Mouse (Mus musculus): ENCODE results near the gene Apba1.
A peak's percentile ranks its signal among the peaks of the same experiment; 100 is the strongest.

Gene Apba1

DNA sequence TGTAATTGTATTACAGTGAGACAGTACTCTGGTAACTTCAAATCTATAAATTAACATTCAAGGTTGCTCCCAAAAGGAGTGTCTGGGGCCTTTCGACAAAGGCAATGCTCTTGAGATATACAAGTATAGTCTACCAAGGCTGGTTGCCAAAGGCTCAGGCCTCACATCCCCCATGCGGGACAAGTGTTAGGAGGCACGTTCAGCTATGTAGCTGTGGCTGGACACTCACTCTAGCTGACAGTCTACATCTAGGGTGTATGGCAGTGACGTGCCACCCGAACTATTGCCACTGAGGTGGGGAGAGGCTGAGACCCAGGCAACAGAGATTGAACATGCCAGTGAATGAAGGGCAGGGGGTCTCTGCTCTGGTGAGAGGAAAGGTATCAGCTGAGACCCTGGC lies 127.5 kb downstream of the Apba1 start:
- no peak for DNase-seq

DNA sequence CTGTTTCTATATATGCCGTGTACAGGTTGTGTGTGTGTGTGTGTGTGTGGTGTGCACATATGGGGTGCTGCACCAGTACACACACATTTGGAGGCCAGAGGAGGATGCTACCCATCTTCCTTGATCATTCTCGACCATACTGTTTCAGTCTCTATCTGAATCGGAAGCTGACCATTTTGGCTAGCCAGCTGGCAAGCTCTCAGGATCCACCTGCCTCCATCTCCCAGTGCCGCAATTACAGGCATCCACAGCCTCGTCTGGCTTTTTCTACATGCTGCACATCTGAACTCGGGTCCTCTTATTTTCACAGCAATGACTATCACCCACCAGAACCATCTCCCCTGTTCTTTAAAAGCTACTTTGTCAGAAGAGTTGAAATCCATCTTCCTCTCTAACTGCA lies 132.7 kb downstream of the Apba1 start:
- peak; percentile 63 for DNase-seq

DNA sequence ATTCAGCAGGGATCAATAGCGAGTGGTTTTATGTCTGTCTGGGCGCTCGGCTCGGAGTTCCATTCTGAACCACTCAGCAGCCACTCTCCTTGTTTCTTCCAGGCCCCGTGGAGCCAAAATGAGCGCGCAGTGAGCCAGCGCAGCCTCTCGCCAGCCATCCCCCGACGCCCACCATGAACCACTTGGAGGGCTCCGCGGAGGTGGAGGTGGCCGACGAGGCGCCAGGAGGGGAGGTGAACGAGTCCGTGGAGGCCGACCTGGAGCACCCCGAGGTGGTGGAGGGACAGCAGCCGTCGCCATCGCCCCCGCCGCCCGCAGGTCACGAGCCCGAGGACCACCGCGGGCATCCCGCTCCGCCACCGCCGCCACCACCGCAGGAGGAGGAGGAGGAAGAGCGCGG lies 133.9 kb downstream of the Apba1 start:
- DNase-seq, result no peak

DNA sequence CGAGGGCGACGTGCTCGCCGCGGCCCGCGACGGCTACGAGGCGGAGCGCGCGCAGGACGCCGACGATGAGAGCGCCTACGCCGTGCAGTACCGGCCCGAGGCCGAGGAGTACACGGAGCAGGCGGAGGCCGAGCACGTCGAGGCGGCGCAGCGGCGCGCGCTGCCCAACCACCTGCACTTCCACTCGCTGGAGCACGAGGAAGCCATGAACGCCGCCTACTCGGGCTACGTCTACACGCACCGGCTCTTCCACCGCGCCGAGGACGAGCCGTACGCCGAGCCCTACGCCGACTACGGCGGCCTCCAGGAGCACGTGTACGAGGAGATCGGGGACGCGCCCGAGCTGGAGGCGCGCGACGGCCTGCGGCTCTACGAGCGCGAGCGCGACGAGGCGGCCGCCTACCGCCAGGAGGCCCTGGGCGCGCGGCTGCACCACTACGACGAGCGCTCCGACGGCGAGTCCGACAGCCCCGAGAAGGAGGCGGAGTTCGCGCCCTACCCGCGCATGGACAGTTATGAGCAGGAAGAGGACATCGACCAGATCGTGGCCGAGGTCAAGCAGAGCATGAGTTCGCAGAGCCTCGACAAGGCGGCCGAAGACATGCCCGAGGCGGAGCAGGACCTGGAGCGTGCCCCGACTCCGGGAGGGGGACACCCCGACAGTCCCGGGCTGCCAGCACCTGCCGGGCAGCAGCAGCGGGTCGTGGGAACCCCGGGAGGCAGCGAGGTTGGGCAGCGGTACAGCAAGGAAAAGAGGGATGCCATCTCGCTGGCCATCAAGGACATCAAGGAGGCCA lies 134.6 kb downstream of the Apba1 start:
- DNase-seq, result no peak

DNA sequence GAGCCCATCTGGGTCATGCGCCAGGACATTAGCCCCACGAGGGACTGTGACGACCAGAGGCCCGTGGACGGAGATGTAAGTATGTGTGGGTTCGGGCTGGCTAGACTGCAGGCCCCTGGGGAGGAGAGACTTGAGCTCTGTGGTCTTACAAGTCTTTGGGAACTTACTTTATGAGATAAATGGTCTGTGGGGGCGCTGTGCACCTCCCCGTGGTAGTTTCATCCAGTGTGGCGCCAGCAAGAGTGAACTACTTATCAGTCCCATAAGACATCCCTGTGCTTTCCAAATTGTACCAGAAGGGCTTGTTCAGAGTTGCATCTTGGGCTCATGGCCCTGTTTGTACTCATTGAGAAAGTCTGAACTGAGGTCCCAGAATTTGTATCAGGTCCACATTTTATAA lies 135.3 kb downstream of the Apba1 start:
- DNase-seq, result no peak

DNA sequence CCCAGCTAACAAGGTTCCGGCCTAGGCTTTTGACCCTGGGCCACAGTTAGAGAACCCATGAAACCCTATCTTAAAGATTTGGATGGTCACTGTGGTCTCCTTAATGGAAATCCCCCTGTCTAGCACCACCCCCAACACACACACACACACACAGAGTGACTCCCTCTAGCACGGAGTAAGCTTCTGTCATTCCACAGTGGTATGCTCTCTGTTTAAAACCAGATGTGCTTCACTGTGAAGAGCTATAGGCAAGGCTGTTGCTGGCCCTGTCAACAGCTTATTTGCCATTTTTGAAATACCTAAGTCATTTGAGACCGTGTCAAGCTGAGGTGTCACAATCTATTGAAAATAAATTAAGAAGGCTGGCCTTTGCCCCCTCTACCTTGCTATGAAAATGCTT lies 136.1 kb downstream of the Apba1 start:
- no peak for DNase-seq

DNA sequence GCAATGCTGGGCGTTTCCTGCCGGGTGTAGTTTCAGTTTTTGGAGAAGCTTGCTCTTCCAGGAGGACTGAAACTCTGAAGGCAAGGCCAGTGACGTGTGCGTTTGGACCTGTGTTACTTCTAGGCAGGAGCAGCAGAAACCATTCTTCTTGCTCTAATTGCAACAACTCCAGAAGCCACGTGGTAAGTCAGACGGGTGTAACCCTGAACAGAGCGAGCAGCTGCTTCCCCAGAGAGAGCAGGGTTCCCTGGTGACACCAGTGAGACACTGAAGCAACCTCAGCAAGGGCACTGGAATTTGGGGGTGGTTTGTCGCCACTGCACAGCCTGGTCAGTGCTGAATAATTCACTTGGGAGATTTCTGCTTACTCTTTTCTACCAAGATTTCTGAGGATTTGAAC lies 138.2 kb downstream of the Apba1 start:
- no peak for DNase-seq

DNA sequence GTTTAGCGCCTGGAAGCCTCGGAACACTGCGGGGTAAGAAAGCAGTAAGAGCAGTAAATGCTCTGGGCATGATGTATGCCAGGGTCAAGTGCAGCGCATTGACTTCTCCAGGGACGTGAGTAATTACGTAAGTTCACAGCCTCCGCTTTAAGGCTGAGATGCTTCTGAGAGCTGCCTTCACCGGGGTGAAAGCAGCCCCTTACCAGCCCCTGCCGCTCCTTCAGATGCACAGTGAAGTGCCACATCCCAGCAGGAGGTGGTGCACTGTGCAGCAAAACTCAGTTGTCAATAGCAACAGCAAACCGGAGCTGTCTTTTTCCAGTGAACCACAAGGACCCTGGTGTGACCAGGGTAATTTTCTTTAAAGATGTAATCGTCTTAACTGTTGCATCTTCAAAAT lies 139.8 kb downstream of the Apba1 start:
- DNase-seq, result no peak

DNA sequence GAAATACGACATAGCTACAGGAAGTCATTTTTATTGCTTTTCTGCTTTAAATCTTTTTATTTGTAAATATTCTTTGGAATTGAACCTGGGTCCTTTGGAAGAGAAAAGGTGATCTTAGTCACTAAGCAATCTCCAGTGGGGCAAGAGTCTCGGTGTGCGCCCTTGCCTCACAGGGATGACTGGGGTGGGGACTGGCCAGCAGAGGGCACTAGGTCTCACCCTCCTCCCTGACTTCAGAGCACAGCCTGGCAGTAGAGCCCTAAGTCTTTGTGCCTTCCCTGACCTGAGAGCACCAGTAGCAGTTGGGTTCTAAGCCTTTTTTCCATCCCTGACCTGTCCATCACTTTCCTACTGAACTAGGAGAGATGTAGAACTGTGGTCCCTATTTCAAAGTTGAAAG lies 142.5 kb downstream of the Apba1 start:
- no peak for DNase-seq

DNA sequence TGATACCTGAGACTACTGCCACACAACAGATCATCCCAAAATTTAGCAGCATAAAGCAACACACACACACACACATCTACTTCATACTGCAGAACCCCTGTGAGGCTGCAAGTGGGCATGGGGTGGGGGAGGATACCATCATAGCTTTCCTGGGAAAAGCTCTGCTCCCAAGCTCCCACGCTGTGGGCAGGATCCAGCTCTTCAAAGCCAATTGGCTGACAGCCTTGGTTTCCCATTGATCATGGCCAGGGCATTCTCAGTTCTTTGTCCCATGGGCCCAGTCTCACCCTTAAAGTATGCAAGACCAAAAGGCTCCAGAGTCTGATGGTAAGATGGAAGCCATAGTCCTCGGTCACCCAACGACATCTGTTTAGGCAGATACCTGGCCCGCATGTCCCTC lies 143.1 kb downstream of the Apba1 start:
- no peak for DNase-seq

DNA sequence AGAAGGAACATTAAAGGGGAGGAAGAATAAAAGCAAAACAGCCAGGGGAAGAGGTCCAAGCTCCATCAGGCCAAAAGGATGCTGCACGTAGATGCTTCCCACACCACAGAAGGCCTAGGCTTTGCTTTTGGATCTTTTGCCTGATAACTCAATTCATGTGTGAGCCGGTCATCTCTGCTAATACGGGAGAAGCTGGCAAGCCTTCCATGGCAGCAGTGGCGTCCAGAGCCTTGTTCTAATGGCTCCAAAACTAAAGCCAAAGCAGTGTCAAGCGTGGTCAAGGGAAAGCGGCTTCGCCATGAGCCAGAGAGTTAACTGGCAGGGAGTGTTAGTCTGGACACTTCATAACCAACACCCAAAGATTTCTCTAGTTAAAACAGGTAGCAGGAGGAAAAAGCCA lies 144.4 kb downstream of the Apba1 start:
- DNase-seq, result no peak

DNA sequence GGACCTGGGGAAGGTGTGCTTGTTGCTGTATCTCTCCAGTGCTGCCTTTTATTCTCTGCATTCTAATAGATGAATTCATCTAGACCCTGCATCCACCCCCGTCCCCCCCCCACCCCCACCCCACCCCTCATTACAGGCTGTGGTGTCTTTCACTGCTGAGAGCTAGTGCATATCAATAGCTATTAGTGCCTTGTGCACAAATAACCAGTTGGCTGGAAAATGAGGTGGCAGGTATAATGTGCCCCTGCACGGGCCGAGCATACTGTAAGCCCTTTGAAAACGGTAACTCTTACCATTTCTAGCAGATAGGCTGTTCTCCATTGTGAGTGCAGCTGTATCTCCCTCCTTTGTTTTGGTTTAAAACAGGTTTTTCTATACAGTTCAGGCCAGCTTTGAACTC lies 146.2 kb downstream of the Apba1 start:
- no peak for DNase-seq

DNA sequence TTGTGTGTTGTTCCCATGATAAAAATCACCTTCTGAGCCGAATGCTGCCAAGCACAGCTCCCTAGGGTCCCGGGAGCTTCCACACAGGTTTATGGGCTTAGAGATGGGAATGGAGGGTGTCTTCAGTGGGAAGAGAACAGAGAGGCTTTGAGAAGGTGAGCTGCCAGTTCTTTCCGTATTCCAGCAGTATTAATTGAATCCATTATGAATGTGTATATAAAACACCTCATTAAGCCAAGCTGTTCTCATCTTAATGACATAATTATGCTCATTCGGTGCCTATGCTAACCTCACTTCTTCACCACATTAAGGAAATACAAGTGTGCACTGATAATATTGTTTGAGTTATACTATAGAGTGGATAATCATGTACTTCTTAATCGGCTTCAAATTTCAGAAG lies 147.1 kb downstream of the Apba1 start:
- no peak for DNase-seq

DNA sequence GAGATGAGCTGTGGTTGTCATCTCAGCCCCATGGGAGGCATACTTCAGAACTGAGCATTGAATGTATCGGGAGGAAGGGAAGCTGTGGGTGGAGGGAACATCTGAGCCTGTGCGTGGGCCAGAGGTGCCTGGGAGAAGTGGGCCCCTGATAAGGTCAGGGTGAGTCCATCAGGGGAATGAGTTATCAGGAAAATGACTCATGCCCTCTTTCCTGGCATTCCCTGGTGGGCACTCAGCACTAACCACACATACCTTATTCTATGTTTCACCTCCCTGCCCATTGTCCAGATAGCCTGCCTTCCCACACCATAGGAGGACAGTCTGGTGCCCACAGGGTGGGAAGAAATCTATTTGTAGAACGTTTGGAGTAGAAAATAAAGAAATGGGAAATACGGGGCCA lies 151.7 kb downstream of the Apba1 start:
- DNase-seq, result no peak

DNA sequence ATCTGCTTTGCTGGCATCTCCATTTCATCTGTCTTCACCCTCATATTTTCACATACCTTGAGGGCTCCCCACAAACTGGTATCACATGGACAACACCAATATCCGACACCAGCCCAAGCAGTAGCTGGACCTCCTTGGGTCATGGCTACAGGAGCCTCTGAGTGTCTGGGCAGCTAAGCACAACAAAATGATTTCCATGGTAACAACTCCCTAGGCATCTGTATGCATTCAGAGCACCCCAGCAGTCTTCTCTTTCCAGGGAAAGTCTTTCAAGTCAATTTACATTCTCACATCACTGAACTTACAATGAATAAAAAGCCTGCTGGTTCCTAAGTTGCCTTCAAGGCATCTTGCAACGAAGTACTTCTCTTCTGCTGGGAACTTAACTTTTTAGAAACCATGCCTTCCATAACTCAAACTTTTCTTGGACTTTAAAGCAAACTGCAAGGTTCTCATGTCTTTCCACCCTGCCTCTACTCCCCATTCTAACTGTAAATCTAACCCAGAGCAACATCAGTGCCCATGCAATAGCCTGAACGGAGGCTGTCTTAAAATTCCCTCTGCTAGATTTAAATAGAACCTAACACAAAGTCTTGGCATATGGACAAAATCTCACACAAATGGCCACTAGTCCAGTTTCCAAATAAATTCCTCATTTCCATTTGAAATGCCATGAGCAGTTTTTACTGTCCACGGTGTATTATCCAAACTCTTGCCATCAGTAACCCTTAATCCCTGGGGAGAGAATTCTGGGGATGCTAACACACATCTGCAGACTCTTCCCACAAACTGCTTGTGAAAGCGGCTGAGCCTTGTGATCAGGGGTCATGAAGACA lies 160.9 kb downstream of the Apba1 start:
- no peak for DNase-seq

DNA sequence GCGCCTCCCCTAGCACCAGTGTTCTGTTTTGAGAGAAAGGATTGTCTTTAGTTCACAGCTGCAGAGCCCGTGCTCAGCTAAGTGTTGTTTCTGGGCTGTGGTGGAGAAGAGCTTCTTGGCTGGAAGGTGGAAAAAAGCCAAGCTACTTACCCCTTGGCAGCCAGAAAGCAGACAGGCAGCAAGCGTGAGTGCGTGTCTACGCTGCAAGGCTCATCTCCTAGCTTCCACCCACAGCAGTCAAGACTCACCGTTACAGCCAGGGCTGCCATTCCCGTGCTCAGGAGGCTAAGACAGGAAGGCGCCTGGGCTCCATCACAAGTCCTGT lies 161.5 kb downstream of the Apba1 start:
- no peak for DNase-seq

DNA sequence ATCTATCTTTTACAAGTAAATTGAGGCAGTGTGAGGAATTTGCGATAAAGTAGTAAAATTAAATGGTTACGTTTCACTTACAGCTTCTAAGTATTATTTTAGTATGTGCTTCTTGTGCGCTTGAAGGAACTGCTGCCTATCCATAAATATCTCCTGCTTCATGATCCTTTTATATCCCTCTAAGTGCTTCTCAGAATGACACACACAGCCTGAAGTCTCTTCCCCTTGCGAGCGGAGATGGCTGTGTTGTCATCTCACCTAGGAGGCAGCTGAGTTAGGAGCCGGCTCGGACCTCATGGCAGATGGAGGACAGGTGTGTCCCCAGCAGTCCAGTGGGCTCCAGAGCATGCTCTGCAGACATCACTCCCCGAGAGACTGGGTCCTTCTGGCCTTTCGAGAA lies 163.9 kb downstream of the Apba1 start:
- no peak for DNase-seq

DNA sequence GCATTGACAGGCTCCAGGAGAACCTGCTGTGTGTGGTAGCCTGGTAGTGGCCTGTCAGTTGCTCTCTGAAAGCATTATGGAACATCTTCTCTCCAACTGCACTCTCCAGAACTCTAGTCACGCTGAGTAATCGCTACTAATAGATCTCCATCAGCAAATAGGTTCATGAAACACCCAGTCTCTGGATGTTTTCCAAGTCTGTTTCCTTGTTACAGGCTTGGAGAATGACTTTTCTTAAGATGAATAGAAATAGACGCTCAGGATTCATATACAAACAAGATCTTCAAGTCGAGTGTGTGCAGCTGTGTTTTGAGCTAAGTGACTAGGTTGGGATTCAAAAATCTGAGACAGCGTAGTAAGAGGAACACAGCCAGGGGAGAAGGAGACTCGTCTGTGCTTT lies 165.4 kb downstream of the Apba1 start:
- no peak for DNase-seq

DNA sequence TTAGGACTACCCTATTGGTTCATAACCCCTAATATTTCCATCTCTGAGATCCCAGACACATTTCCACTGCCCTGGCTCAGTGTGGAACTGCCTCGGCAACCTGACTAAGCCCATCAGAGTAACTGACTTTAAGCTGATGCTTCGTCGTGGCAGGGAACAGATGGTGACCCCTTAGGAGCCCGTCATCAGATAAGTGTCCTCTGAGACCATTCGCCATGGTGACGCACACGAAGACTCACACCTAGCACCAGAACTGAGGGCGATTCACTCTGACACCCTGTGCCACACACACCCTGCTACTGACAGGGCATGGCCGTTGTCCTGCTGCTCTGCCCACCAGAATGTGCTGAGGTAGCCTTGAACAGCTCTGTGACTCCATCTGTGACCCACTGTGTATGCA lies 166.1 kb downstream of the Apba1 start:
- DNase-seq, result peak; percentile 37

DNA sequence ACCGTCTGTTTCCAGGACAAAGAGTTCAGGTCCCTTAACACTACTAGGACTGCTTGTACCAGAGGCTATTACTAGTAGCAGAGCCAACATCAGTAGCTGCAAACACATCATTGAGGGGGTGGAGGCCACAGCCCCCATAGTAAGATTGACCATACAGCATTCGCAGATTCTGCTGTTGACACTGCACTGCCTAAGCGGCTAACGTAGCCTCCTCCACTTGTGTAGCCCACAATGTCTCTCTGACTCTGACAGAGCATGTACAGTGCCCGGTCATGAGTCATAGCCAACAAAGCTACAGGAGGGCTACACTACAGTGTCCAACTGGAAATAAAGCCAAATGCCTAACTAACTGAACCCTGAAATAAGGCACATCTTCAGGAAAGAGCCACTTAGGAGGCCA lies 166.9 kb downstream of the Apba1 start:
- peak; percentile 72 for DNase-seq

DNA sequence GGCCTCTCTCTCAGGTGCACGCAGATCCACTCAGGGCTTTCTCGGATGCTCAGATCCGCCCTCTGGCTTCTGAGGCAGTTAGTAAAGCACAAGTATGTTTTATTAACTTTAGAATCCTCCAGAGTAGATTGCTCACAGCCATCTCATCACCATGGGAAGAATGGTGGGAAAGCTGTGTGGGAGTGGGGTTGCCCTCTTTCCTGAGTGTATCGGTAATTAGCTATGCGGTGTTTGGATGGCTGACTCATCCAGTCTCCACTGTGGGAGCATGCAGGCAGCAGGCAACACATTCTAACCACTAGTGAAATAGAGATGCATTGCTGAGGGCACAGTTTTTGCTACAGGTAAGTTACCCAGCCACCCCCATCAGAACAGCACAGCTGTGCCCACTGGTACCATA lies 172.1 kb downstream of the Apba1 start:
- no peak for DNase-seq

DNA sequence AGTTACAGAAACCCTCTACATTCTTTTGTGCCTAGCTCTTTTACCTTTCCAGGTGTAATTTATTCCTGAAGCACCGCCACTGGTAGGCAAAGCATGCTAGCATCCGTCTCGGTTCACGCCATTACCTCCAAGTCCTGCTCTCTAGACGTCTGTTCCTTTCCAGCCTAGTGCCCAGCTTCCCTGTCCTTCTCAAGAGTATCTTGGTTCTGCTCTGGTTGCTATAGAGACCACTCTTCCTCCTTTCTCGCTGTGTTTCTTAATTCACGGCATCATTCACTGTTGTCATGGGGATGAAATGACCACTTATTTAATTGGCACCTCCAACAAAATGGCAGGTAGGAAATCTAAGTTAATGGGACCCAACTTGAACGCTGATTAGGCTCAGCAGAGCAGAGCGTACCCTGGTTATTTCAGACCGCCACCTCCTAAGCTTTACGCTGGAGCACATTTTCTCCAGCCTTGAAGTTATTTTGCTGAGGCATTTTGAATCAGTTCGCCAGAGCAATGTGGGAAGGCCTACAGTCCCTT lies 182.8 kb downstream of the Apba1 start:
- DNase-seq, result no peak

DNA sequence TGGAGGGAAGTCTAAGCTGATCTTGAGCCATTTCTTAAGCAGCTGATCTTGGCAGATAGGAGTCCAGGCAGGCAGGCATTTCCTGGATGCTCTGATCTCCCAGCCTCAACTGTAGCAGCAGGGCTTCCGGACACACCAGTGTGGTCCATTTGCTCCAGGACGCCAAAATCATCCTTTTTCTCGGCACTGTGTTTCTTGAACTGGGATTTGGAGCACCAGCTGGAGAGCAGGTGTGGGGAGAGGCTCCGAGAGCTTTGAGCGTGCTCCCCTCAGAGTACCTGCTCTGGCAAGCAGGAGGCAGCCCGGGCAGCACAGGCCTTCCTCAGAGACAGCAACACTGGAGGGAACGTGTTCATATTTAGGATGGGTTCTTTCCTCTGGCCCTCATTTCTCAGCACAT lies 184.2 kb downstream of the Apba1 start:
- DNase-seq, result peak; percentile 76

DNA sequence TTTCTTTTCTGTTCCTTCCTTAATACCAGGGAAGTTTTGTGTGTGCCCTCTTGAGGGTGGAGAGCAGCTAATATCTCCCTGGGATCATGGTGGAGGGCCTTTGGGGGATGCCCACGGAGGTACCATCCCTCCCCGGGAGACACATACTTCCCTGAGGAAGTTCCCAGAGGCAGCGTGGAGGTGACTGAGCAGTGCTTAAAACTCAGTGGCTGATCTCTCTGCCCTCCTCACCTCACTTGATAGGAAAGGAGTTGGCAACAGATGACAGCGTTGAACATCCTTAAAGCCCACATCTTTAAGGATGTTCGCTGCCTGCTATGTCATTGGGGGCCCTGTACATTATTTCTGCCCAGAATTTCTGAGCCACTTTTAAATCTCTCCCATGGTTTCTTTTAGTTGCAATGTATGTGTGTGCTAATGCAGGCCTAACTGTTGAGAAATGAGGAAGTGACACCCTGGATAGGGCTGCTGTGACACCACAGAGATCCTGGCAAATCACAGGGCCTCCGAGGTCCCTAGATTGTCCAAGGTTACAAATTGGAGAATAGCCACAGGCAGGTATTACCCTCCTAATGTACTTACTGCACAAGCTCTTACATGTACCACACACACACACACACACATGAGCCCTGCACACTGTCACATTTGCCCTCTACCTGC lies 187.5 kb downstream of the Apba1 start:
- DNase-seq, result no peak
